Mouse (Mus musculus) spleen, adult 2 months (tissue): ENCODE measurements around the gene Dhcr24.

Experiments used
- CTCF ChIP-seq: fragments of 200-500 bp; IDR thresholded peaks from 2 replicates; pipeline ENCODE4 v1.5.1; 2011; ENCODE audit warnings: mild to moderate bottlenecking, inconsistent platforms; ENCODE audit not compliant: insufficient read depth, insufficient read length, insufficient replicate concordance; ENCODE audit errors: extremely low read depth
- POLR2A ChIP-seq: fragments of 200-500 bp; IDR thresholded peaks from 2 replicates; pipeline ENCODE4 v1.6.1; 2011; ENCODE audit warnings: low read depth, low read length, inconsistent platforms

- TF ChIP-seq POLR2A (no peak), CTCF (no peak)
Observed at GRCm38 (mm10) chr4:106581176-106581864, 20.5 kb downstream of the Dhcr24 start.
